Mouse (Mus musculus): ENCODE results near the gene Tmed2. TPM values are rescaled to one million over a fixed set of nuclear protein-coding genes. Genes with fewer than 3 reads are reported as not detected.

Tmed2 gene
- polyA plus RNA-seq, 1 experiment = 54.2 TPM

GRCm38 (mm10) chr5:124506731-124507359, 33.6 kb upstream of the Tmed2 start:
- no peak for DNase-seq (ENCODE audit: low read depth in 1 of 2, low spot score in 2 of 2)
- Histone ChIP-seq H3K4me3 (ENCODE audit: extremely low read depth, insufficient read depth, insufficient read length) (no peak overlapping the region), H3K27ac (ENCODE audit: insufficient read depth, low read length) (no peak overlapping the region), H3K36me3 (ENCODE audit: control insufficient read depth, insufficient read depth, low read length) (no peaks in the 10 kb centered on the region), H3K4me1 (ENCODE audit: control insufficient read depth, insufficient read depth, insufficient read length) (no peaks in the 10 kb centered on the region), H3K27me3 (ENCODE audit: control insufficient read depth, insufficient read depth, low read length) (no peaks in the 10 kb centered on the region)
- no peak for TF ChIP-seq CTCF (IDR thresholded peaks at IDR 0.05; ENCODE audit: extremely low read depth, insufficient read depth, insufficient read length, insufficient replicate concordance)
- TF ChIP-seq POLR2A (IDR thresholded peaks at IDR 0.05; ENCODE audit: low read depth, low read length) = no peak
- 64% methylated on average over 10 of the region's 10 CpGs for WGBS

DNA sequence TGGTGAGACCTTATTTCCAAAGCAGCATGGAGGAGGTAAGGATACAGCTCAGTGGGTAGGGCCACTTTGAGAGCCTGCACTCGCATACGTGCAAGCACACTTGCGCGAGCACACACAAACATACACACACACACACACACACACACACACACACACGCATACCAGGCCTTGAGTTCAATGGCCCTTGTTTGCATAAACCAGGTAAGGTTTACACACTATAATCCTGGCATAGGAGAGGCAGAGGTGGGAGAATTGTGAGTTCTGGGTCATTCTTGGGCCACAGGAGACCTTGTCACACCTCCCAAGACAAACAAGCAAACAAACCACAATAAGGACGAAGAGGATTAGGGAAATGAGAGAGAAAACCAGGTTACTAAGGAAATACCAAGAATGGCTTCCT, 31.3 kb upstream of the Tmed2 start:
- TF ChIP-seq POLR2A (IDR thresholded peaks at IDR 0.05; ENCODE audit: low read depth, low read length) (no peak), CTCF (IDR thresholded peaks at IDR 0.05; ENCODE audit: extremely low read depth, insufficient read depth, insufficient read length, insufficient replicate concordance) (no peak)
- Histone ChIP-seq H3K36me3 (ENCODE audit: control insufficient read depth, insufficient read depth, low read length) (no peaks in the 10 kb centered on the region), H3K4me3 (ENCODE audit: extremely low read depth, insufficient read depth, insufficient read length) (no peak overlapping the region), H3K27me3 (ENCODE audit: control insufficient read depth, insufficient read depth, low read length) (no peaks in the 10 kb centered on the region), H3K27ac (ENCODE audit: insufficient read depth, low read length) (no peak overlapping the region), H3K4me1 (ENCODE audit: control insufficient read depth, insufficient read depth, insufficient read length) (no peaks in the 10 kb centered on the region)
- 88% methylated on average over 6 of the region's 6 CpGs for WGBS
- no peak for DNase-seq (ENCODE audit: low read depth in 1 of 2, low spot score in 2 of 2)

GRCm38 (mm10) chr5:124509742-124510237, 30.7 kb upstream of the Tmed2 start:
- 83% methylated on average over 12 of the region's 12 CpGs for WGBS
- H3K36me3 ChIP-seq (ENCODE audit: control insufficient read depth, insufficient read depth, low read length) = no peaks in the 10 kb centered on the region
- H3K4me3 ChIP-seq (ENCODE audit: extremely low read depth, insufficient read depth, insufficient read length) = no peak overlapping the region
- H3K4me1 ChIP-seq (ENCODE audit: control insufficient read depth, insufficient read depth, insufficient read length) = no peaks in the 10 kb centered on the region
- no peak for DNase-seq (ENCODE audit: low read depth in 1 of 2, low spot score in 2 of 2)
- TF ChIP-seq POLR2A (IDR thresholded peaks at IDR 0.05; ENCODE audit: low read depth, low read length) (no peak), CTCF (IDR thresholded peaks at IDR 0.05; ENCODE audit: extremely low read depth, insufficient read depth, insufficient read length, insufficient replicate concordance) (no peak)
- no peaks in the 10 kb centered on the region for H3K27me3 ChIP-seq (ENCODE audit: control insufficient read depth, insufficient read depth, low read length)
- H3K27ac ChIP-seq (ENCODE audit: insufficient read depth, low read length) = no peak overlapping the region

- Histone ChIP-seq H3K36me3 (ENCODE audit: control insufficient read depth, insufficient read depth, low read length) (no peaks in the 10 kb centered on the region), H3K27me3 (ENCODE audit: control insufficient read depth, insufficient read depth, low read length) (no peaks in the 10 kb centered on the region), H3K4me3 (ENCODE audit: extremely low read depth, insufficient read depth, insufficient read length) (no peak overlapping the region), H3K4me1 (ENCODE audit: control insufficient read depth, insufficient read depth, insufficient read length) (no peaks in the 10 kb centered on the region), H3K27ac (ENCODE audit: insufficient read depth, low read length) (no peak overlapping the region)
- 90% methylated on average over 10 of the region's 10 CpGs for WGBS
- no peak for TF ChIP-seq CTCF (IDR thresholded peaks at IDR 0.05; ENCODE audit: extremely low read depth, insufficient read depth, insufficient read length, insufficient replicate concordance)
- TF ChIP-seq POLR2A (IDR thresholded peaks at IDR 0.05; ENCODE audit: low read depth, low read length) = no peak
- DNase-seq (ENCODE audit: low read depth in 1 of 2, low spot score in 2 of 2) = no peak
Measured at GRCm38 (mm10) chr5:124510536-124511050, 29.9 kb upstream of the Tmed2 start.

GRCm38 (mm10) chr5:124515789-124516188, 24.7 kb upstream of the Tmed2 start:
- DNase-seq (ENCODE audit: low read depth in 1 of 2, low spot score in 2 of 2) = no peak
- no peaks in the 10 kb centered on the region for H3K36me3 ChIP-seq (ENCODE audit: control insufficient read depth, insufficient read depth, low read length)
- TF ChIP-seq CTCF (IDR thresholded peaks at IDR 0.05; ENCODE audit: extremely low read depth, insufficient read depth, insufficient read length, insufficient replicate concordance) (no peak), POLR2A (IDR thresholded peaks at IDR 0.05; ENCODE audit: low read depth, low read length) (no peak)
- no peaks in the 10 kb centered on the region for H3K4me1 ChIP-seq (ENCODE audit: control insufficient read depth, insufficient read depth, insufficient read length)
- WGBS = 83% methylated on average over 5 of the region's 5 CpGs
- no peaks in the 10 kb centered on the region for H3K27me3 ChIP-seq (ENCODE audit: control insufficient read depth, insufficient read depth, low read length)
- H3K4me3 ChIP-seq (ENCODE audit: extremely low read depth, insufficient read depth, insufficient read length) = no peak overlapping the region
- H3K27ac ChIP-seq (ENCODE audit: insufficient read depth, low read length) = no peak overlapping the region

DNA sequence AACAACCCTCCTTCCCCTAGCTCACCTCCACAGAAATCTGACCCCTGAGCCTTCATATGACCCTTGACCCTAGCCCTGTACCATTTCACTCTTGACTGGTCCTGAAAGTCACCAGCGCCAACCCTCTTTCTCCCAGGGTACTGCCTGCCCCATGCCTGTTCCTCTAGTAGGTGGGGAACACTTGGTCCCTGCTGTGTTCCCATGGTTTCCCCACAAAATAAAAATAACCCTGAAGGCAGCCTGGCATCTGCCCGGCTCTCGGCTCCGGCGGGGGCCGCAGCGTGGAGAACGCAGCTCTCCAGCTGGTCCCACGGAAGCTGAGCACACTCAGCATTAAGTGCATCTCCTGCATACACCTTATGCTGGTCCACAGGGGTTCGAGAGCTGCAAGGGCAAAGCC, 21.8 kb upstream of the Tmed2 start:
- DNase-seq (ENCODE audit: low read depth in 1 of 2, low spot score in 2 of 2) = no peak
- no peak overlapping the region for H3K4me3 ChIP-seq (ENCODE audit: extremely low read depth, insufficient read depth, insufficient read length)

GRCm38 (mm10) chr5:124521588-124521987, 18.9 kb upstream of the Tmed2 start:
- H3K36me3 ChIP-seq (ENCODE audit: control insufficient read depth, insufficient read depth, low read length) = no peaks in the 10 kb centered on the region
- DNase-seq (ENCODE audit: low read depth in 1 of 2, low spot score in 2 of 2) = no peak
- no peak overlapping the region for H3K27ac ChIP-seq (ENCODE audit: insufficient read depth, low read length)
- no peak overlapping the region for H3K4me3 ChIP-seq (ENCODE audit: extremely low read depth, insufficient read depth, insufficient read length)
- 39% methylated on average over 4 of the region's 4 CpGs for WGBS
- H3K4me1 ChIP-seq (ENCODE audit: control insufficient read depth, insufficient read depth, insufficient read length) = peaks cover 6% of the 10 kb centered on the region; the same call in 1 of the 2 replicates
- no peaks in the 10 kb centered on the region; the same call in 1 of the 2 replicates for H3K27me3 ChIP-seq (ENCODE audit: control insufficient read depth, insufficient read depth, low read length)
- TF ChIP-seq CTCF (IDR thresholded peaks at IDR 0.05; ENCODE audit: extremely low read depth, insufficient read depth, insufficient read length, insufficient replicate concordance) = no peak
- TF ChIP-seq POLR2A (IDR thresholded peaks at IDR 0.05; ENCODE audit: low read depth, low read length) = no peak

More for the DNA sequence above, 21.8 kb upstream of the Tmed2 start:
- Histone ChIP-seq H3K27me3 (ENCODE audit: control insufficient read depth, insufficient read depth, low read length) (no peaks in the 10 kb centered on the region), H3K36me3 (ENCODE audit: control insufficient read depth, insufficient read depth, low read length) (no peaks in the 10 kb centered on the region), H3K27ac (ENCODE audit: insufficient read depth, low read length) (no peak overlapping the region), H3K4me1 (ENCODE audit: control insufficient read depth, insufficient read depth, insufficient read length) (peaks cover 6% of the 10 kb centered on the region; the same call in 1 of the 2 replicates)
- 95% methylated on average over 10 of the region's 10 CpGs for WGBS
- no peak for TF ChIP-seq CTCF (IDR thresholded peaks at IDR 0.05; ENCODE audit: extremely low read depth, insufficient read depth, insufficient read length, insufficient replicate concordance)
- TF ChIP-seq POLR2A (IDR thresholded peaks at IDR 0.05; ENCODE audit: low read depth, low read length) = no peak
